Mouse (Mus musculus): Measurements from ENCODE around the gene Slc25a22. TPM values are rescaled to one million over a fixed set of nuclear protein-coding genes. Genes with fewer than 3 reads are reported as not detected.
A peak's percentile ranks its signal among the peaks of the same experiment; 100 is the strongest.

Slc25a22 gene
- total and polyA plus RNA-seq, 2 experiments from 2014 or later, result 121 to 148 TPM

DNA sequence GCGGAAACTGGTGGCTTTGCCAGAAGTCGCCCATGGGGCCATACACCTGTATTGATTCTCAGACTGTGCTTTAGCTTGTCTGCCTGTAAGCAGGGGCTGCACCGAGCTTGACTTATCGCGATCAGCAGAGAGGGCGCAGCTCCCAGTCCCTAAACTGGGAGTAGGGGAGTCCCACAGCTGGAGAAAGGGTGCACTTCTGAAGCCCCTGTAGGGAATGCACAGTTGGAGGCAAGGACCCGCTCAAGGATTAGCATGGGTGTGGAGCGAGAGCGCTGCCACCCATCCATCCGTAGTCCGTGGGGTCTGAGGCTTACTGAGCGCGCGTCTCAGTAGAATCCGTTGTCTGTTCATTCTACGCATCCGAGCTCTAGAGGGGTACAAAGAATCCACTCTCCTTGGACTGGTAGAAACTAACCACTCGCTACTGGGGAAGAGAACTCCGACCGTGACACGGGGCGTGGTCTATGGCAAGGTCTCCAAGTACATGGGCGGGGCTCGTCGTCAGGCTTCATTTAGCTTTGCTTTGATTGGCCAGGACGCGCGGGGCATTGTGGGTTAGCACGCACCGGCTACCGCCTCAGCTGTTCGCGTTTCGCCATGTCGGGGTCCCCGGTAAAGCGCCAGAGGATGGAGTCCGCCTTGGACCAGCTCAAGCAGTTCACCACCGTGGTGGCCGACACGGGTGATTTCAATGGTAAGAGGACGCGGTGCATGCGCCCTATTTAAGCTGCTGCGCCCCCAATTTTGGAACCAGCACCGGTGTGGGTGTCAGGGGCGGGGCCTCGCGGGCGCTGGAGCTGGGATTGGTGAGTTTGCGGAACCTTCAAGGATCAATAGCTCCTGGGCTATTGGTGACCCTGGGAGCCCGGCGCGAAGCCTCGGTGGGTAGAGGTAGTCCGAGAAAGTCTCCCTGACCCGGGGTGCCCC is 45.8 kb downstream of the Slc25a22 start, which contains the start of gene Taldo1:
Gene Taldo1, plus strand, starts transcription at position 575 of the 927 bp plus-strand sequence.
- Histone ChIP-seq H3K27ac (ENCODE audit: low read depth, low read length) (peak within 1 kb of the TSS; percentile 82), H3K27me3 (ENCODE audit: insufficient read depth, low read length) (no peaks in the 10 kb centered on the region), H3K4me2 (ENCODE audit: low read depth, low read length, poor library complexity, severe bottlenecking) (peak within 1 kb of the TSS; percentile 79), H3K4me3 (ENCODE audit: low read depth, low read length) (peak within 1 kb of the TSS; percentile 68), H3K36me3 (ENCODE audit: insufficient read depth, low read length) (peaks cover 7% of the 10 kb centered on the region), H3K4me1 (ENCODE audit: insufficient read depth, low read length) (peaks cover 8% of the 10 kb centered on the region; the same call in 1 of the 2 replicates), H3K9ac (replicated peaks; ENCODE audit: low read length, poor library complexity, severe bottlenecking) (peak within 1 kb of the TSS; percentile 65), H3K9me3 (ENCODE audit: low read length) (no peaks in the 10 kb centered on the region)
- ATAC-seq (ENCODE audit: low FRiP score) (peak; percentile 95), DNase-seq (ENCODE audit: low spot score) (peak; percentile 96)
- TF ChIP-seq CTCF (IDR thresholded peaks at IDR 0.05), result no peak
- under 1% methylated on average over 57 of the region's 57 CpGs for WGBS

DNA sequence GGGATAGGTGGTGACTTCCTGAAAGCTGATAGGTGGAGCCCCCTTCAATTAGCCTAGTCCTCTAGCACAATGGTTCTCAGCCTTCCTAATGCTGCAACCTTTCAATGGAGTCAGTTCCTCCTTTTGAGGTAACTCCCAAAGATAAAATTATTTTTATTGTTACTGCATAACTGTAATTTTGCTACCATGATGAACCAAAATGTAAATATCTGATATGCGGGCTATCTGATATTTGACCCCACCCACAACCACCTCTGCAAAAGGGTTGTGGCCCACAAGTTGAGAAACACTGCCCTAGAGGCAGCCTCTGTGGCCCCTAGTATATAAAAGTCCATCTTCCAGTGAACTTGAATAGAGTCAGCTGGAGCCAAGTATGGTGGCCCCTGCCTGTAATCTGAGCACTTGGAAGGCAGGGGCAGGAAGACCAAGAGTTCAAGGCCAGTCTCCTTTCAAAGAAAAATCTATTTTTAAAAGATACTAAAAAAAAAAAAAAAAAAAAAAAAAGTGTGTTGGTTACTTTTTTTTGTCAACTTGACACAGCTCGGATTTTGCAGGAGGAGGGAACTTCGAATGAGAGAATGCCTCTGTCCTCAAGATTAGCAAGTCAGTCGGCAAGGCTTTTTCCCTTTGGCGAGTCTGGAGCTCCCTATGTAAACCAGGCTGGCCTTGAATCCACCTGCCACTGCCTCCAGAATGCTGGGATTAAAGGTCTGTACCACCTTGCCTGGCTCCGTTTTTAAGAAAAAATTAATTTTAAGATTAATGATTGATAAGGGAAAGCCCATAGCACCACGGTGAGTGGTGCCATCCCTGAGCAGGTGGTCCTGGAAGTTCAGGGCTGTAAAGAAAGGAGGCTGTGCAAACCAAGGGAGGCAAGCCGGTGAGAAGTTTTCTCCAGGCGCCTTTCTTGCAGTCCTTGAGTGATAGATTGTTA is 47.1 kb downstream of the Slc25a22 start:
- ATAC-seq (ENCODE audit: low FRiP score), result no peak
- no peaks in the 10 kb centered on the region; the same call in 1 of the 2 replicates for H3K36me3 ChIP-seq (ENCODE audit: insufficient read depth, low read length)
- 59% methylated on average over 9 of the region's 9 CpGs for WGBS
- no peak for TF ChIP-seq CTCF (IDR thresholded peaks at IDR 0.05)
- H3K27ac ChIP-seq (ENCODE audit: low read depth, low read length), result no peak overlapping the region
- H3K4me3 ChIP-seq (ENCODE audit: low read depth, low read length), result no peak overlapping the region
- peaks cover 8% of the 10 kb centered on the region; the same call in 1 of the 2 replicates for H3K4me1 ChIP-seq (ENCODE audit: insufficient read depth, low read length)
- H3K4me2 ChIP-seq (ENCODE audit: low read depth, low read length, poor library complexity, severe bottlenecking), result no peak overlapping the region
- no peak for DNase-seq (ENCODE audit: low spot score)
- H3K9me3 ChIP-seq (ENCODE audit: low read length), result no peaks in the 10 kb centered on the region
- no peaks in the 10 kb centered on the region for H3K27me3 ChIP-seq (ENCODE audit: insufficient read depth, low read length)
- no peak overlapping the region for H3K9ac ChIP-seq (replicated peaks; ENCODE audit: low read length, poor library complexity, severe bottlenecking)

DNA sequence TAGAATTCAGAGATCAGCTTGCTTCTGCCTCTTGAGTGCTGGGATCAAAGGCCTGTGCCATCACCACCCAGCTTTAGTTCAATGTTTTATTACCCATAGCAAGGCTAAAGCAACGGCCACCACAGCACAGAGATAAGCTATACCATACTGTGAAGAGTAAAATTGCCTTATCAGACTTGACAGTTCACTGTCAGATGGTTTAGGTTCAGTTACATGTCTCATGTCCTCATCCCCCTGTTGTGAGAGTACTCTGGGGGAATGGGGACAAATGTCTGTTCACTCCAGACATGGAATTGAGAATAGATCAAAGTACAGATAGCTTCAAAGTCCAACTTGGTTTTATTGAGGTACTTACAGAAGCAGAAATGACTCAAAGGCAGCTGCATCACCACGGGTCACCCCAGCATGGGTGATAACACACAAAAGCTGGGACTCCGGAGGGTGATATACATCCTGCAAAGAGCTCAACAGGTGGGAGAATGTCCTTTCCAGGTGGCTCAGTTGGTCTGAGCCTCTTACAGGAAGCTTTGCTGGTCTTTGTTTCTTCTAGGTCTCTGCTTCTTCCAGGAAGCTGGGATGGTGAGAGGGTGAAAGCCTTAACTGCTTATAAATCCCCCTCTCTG is 49.1 kb downstream of the Slc25a22 start:
- WGBS, result 59% methylated on average over 3 of the region's 3 CpGs

DNA sequence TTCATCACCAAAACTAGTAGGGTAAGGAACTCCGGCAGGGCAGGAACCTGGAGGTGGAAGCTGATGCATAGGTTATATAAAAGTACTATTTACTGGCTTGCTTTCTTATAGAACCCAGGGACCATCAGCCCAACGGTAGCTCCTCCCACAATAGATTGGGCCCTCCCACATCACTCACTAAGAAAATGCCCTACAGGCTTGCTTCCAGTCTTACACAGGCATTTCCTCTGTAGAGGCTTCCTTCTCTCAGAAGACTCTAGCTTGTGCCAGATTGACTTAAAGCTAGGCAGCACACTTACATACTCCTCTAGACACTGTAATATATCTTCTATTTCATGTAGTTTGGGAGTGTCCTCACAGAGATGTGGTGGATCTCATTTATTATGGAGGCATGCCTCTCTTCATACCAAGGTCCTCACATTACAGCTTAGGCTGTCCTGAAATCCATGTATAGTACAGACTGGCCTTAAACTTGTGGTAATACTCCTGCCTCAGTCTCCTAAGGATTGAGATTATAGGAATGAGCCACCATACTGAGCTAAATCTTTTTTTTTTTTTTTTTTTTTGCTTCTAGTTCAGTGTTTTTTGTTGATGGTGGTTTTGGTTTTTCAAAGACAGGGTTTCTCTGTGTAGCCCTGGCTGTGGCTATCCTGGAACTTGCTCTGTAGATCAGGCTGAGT is 49.7 kb downstream of the Slc25a22 start:
- no peaks in the 10 kb centered on the region for H3K27me3 ChIP-seq (ENCODE audit: insufficient read depth, low read length)
- no peak for TF ChIP-seq CTCF (IDR thresholded peaks at IDR 0.05)
- WGBS, result 53% methylated on average over 2 of the region's 2 CpGs
- ATAC-seq (ENCODE audit: low FRiP score) (no peak), DNase-seq (ENCODE audit: low spot score) (no peak)
- H3K36me3 ChIP-seq (ENCODE audit: insufficient read depth, low read length), result no peaks in the 10 kb centered on the region
- H3K4me3 ChIP-seq (ENCODE audit: low read depth, low read length), result no peak overlapping the region
- H3K9me3 ChIP-seq (ENCODE audit: low read length), result no peaks in the 10 kb centered on the region
- H3K4me1 ChIP-seq (ENCODE audit: insufficient read depth, low read length), result peaks cover 5% of the 10 kb centered on the region; the same call in 1 of the 2 replicates
- no peak overlapping the region for H3K9ac ChIP-seq (replicated peaks; ENCODE audit: low read length, poor library complexity, severe bottlenecking)
- no peak overlapping the region for H3K4me2 ChIP-seq (ENCODE audit: low read depth, low read length, poor library complexity, severe bottlenecking)
- H3K27ac ChIP-seq (ENCODE audit: low read depth, low read length), result no peak overlapping the region

More for the DNA sequence above, 49.1 kb downstream of the Slc25a22 start:
- no peak overlapping the region for H3K9ac ChIP-seq (replicated peaks; ENCODE audit: low read length, poor library complexity, severe bottlenecking)
- no peak for TF ChIP-seq CTCF (IDR thresholded peaks at IDR 0.05)
- no peaks in the 10 kb centered on the region for H3K9me3 ChIP-seq (ENCODE audit: low read length)
- H3K4me3 ChIP-seq (ENCODE audit: low read depth, low read length), result no peak overlapping the region
- no peak overlapping the region for H3K4me2 ChIP-seq (ENCODE audit: low read depth, low read length, poor library complexity, severe bottlenecking)
- ATAC-seq (ENCODE audit: low FRiP score) (no peak), DNase-seq (ENCODE audit: low spot score) (no peak)
- peaks cover 8% of the 10 kb centered on the region; the same call in 1 of the 2 replicates for H3K4me1 ChIP-seq (ENCODE audit: insufficient read depth, low read length)
- no peaks in the 10 kb centered on the region for H3K36me3 ChIP-seq (ENCODE audit: insufficient read depth, low read length)
- H3K27me3 ChIP-seq (ENCODE audit: insufficient read depth, low read length), result no peaks in the 10 kb centered on the region
- no peak overlapping the region for H3K27ac ChIP-seq (ENCODE audit: low read depth, low read length)

Data from midbrain, postnatal 0 days (tissue).